Mouse (Mus musculus) right cerebral cortex, adult 2 months (tissue): Measurements from ENCODE around the gene Dnm3.

Experiments used
- DNase-seq, 2 experiments: peaks; one replicate each; pipeline ENCODE4 v3.0.0; 2021 to 2022; ENCODE audit warnings: low spot score in 2 of 2

Dnm3 gene

DNA sequence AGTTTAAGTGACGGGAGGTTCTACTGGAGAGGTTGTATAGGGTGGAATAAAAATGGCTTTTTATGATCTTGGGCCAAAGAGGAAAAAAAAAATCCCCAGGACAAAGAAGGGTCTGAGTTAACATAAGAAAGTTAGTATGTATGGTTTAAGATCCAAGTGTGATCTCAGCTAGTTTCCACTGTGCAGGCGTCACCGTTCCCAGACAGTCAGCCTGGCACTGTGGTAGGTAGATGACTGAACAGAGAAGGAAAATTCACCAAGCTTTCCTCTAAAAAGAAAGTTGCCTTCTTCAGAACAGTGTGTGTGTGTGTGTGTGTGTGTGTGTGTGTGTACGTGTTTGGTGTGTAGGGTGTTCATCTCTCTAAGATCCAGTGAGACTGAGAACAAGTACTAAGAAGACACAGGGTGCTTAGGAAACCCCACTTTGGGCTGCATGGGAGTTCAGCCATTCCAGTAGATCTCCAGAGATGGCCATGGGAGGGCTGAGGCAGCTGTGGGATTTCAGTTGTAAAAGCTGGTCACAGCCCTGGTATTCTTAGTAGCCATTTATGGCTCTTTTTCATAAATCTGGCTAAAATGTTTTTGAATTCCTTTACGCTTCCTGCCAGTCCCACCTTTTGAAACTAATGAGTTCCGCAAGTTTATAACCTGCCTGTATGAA lies 441.9 kb downstream of the Dnm3 start:
- DNase-seq = no peak

GRCm38 (mm10) chr1:162023681-162024270 lies 454.1 kb downstream of the Dnm3 start:
- no peak for DNase-seq

- DNase-seq = no peak
Observed at GRCm38 (mm10) chr1:162020766-162021165, 457.1 kb downstream of the Dnm3 start.

DNA sequence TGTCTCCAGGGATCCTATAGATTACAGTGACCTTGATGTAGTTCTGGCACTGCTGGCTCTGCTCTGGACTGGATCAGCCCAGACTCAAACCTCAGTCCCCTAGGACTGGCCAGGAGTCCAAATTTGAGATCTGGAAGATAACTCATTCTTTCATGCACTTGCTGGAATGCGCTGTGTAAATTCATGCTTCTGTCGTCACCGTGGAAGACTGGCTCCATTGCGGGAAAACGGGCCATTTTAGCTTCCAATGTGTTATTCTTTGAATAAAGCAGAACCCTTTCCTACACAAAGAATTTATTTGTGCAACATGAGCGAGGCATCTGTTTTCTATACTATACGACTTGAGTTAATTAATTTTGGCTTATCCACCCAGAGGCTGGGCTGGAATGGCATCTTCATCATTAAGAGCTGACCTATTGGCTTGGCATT lies 457.5 kb downstream of the Dnm3 start:
- DNase-seq = no peak

DNA sequence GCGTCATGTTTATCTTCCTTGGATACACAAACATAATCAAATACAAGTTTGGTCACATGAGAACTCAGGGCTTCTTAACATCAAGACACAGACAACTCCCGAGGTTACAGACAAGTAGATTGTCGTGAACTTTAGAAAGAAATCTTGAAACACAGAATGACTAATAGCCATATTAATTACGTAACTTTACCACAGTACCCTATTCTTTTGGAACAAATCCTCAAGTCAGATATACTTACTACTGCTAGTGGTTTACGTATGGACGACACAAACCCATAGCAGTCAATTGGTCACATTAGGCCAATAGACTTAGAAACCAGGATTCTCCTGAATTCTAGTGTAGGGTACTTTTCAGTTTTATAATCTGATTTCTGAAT lies 459.2 kb downstream of the Dnm3 start:
- no peak for DNase-seq

DNA sequence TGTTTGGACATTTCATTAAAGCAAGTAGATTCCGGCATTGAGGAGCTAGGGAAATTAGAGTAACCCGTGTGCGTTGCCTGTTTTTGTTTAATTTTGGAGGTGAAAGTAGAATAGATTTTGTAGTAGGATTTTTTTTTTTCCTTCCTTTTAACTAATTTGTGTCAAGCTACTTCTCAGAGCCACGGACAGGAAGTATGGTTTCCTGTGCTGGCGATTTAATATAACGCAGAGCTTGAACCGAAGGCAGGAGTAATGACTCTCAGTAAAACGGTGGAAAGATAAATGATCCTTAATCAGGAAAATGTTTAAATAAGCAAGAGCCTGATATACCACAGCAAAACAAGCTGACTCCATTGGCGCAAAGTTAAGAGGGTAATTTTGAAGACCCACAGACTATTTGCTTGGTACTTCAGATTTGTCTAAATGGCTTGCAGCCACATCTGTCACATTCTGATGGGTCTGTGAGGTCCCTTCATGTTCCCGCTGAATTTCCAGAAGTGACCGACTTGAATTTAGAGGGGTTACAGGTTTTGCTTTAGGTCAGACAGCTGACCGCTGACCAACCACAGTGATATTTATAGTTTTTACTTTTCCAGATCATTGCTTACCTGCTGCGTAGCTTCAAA lies 459.7 kb downstream of the Dnm3 start:
- DNase-seq = no peak

GRCm38 (mm10) chr1:162016982-162017381 lies 460.9 kb downstream of the Dnm3 start:
- DNase-seq = no peak

GRCm38 (mm10) chr1:162015247-162015862 lies 462.5 kb downstream of the Dnm3 start:
- DNase-seq = no peak

DNA sequence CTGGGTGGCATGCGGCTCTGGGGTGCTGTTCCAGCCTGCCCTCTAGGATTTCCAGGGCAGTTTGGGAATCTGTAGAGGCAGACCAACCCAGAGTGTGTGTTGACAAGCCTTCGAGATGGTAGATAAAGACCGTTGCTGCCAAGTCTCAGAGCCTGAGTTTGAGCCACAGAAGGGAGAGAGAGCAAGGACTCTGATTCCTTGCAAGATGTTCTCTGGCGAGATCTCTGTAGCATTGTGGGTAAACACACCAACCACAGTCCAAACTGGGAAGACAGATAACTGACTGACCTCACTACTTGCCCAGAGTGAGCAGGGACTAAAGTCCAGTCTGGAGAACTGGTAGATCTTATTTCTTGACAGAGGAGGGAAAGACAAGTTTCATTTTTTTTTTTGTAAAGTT lies 464.3 kb downstream of the Dnm3 start:
- DNase-seq = no peak

DNA sequence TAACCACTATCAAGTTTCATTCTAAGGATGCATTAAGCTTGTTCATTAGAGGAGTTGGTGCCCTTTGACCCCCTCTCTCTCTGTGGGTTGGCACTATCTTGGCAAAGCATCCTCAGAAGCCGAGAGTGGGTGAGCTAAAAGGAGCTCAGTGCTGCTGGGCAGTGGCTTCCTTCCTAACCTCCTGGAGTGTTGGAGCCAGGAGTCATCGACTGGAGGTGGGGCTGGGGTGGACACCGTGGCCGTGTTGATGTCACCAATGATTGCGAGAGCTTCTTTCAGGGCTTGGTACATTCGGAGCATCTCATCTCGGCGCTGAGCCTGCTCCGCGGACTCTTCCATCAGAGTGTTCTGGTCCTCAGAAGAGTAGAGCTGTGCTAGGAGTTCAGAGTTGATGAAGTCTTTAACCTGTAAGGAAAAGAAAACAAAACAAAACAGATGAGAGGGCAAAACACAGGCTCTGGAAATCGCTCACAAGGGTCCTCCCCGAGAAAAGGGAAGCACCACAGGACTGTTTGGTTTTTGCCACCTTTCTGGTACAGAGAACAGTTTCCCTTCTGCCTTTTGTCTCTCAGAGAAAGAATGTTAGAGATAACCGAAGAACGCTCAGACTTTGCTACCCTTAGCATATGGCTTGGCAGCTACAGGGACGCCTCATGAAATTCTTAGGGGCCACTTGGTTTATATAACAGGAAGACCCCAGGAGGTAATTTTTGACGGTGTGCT lies 466.1 kb downstream of the Dnm3 start:
- DNase-seq = no peak

- no peak for DNase-seq
Observed at GRCm38 (mm10) chr1:162009086-162009485, 468.7 kb downstream of the Dnm3 start.

- no peak for DNase-seq
Observed at GRCm38 (mm10) chr1:162008631-162009067, 469.2 kb downstream of the Dnm3 start.

DNA sequence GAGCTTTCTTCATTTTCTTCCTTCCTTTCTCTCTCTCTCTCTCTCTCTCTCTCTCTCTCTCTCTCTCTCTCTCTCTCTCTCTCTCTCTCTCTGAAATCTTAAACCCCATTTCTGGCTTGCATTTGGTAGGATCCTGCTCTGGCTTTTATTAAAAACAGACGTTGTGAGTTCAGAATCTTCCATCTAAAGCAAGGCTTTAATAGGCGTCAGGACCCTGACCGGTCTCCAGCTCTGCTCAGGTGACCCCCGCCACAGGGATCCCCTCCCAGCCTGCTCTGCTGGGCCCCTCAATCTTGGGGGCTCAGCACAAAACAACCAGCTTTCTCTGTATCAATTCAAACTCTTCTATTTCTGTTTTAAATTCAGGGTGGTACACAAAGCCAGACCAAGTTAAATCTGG lies 469.6 kb downstream of the Dnm3 start:
- no peak for DNase-seq

- DNase-seq = no peak
Observed at GRCm38 (mm10) chr1:162006109-162006508, 471.7 kb downstream of the Dnm3 start.

GRCm38 (mm10) chr1:162004821-162005770 lies 472.7 kb downstream of the Dnm3 start:
- DNase-seq = no peak

- DNase-seq = no peak
Observed at GRCm38 (mm10) chr1:162004518-162004780, 473.4 kb downstream of the Dnm3 start.

GRCm38 (mm10) chr1:162003729-162004517 lies 473.9 kb downstream of the Dnm3 start:
- DNase-seq = no peak

DNA sequence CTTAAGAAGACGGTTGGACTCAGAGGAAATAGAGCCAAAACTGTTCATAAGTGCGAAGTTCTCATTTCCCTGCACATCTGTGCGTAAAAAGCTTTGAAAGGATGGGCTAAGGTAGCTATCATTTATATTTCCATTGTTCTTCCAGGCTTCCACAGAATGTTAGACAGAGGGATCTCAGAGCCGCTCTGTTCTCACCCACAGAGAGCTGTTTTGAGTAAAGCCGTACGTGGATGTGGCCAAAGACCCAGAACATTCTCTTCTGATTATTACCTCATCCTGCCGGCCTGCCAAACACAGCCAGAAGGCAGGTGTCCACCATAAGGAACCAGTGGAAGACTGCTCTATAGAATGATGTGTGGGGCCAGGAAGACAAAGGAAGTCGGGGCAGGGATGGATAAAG lies 476.5 kb downstream of the Dnm3 start:
- DNase-seq = no peak

- DNase-seq = peak; percentile 60 to 67
Observed at GRCm38 (mm10) chr1:161999882-162000371, 477.9 kb downstream of the Dnm3 start.

- no peak for DNase-seq
Observed at GRCm38 (mm10) chr1:161999338-161999737, 478.5 kb downstream of the Dnm3 start.
